Mouse (Mus musculus): ENCODE measurements around the gene Pecam1. TPM values are rescaled to one million over a fixed set of nuclear protein-coding genes. Genes with fewer than 3 reads are reported as not detected.

Pecam1 gene
- total RNA-seq, 1 experiment, result 83.9 TPM

GRCm38 (mm10) chr11:106666470-106667107 lies 83.8 kb downstream of the Pecam1 start:
- Histone ChIP-seq H3K4me1 (ENCODE audit: control insufficient read depth in 2 of 2, insufficient read depth in 2 of 2, low read length in 2 of 2, poor library complexity in 1 of 2) (peaks cover 31 to 41% of the 10 kb centered on the region in 2 experiments), H3K9ac (ENCODE audit: insufficient read depth, low read depth, low read length, poor library complexity, severe bottlenecking) (no peak overlapping the region), H3K36me3 (ENCODE audit: control insufficient read depth, insufficient read depth, low read length, poor library complexity, severe bottlenecking) (peaks cover 6% of the 10 kb centered on the region; the same call in 1 of the 2 replicates), H3K4me3 (ENCODE audit: insufficient read depth in 1 of 2, low read depth in 1 of 2, low read length in 2 of 2, poor library complexity in 1 of 2, severe bottlenecking in 1 of 2) (no peak overlapping the region), H3K9me3 (ENCODE audit: control insufficient read depth, insufficient read depth, low read depth, low read length) (no peaks in the 10 kb centered on the region), H3K27ac (ENCODE audit: insufficient read depth, low read depth, low read length, poor library complexity, severe bottlenecking) (no peak overlapping the region)
- no peak for DNase-seq (ENCODE audit: low read depth, low spot score)
- in situ Hi-C loops (cut with MboI; ENCODE audit: low sequenced_read_pairs in 2 of 2, unreplicated experiment in 2 of 2), result no loop called here
- TF ChIP-seq ZNF384 (IDR thresholded peaks at IDR 0.05; ENCODE audit: low read depth, low read length), result no peak
- TF ChIP-seq HCFC1 (IDR thresholded peaks at IDR 0.05; ENCODE audit: borderline replicate concordance, insufficient read depth, low read length), result no peak
- no peak for TF ChIP-seq ZC3H11A (IDR thresholded peaks at IDR 0.05; ENCODE audit: borderline replicate concordance, low read depth, low read length)
- no peak for TF ChIP-seq MAFK (IDR thresholded peaks at IDR 0.05; ENCODE audit: insufficient read depth, low read depth, low read length)
- TF ChIP-seq CHD2 (IDR thresholded peaks at IDR 0.05; ENCODE audit: low read depth, low read length), result no peak

- TF ChIP-seq ZNF384 (IDR thresholded peaks at IDR 0.05; ENCODE audit: low read depth, low read length) (no peak), MAFK (IDR thresholded peaks at IDR 0.05; ENCODE audit: insufficient read depth, low read depth, low read length) (no peak), CHD2 (IDR thresholded peaks at IDR 0.05; ENCODE audit: low read depth, low read length) (no peak), HCFC1 (IDR thresholded peaks at IDR 0.05; ENCODE audit: borderline replicate concordance, insufficient read depth, low read length) (no peak), ZC3H11A (IDR thresholded peaks at IDR 0.05; ENCODE audit: borderline replicate concordance, low read depth, low read length) (no peak)
- Histone ChIP-seq H3K9ac (ENCODE audit: insufficient read depth, low read depth, low read length, poor library complexity, severe bottlenecking) (no peak overlapping the region), H3K27ac (ENCODE audit: insufficient read depth, low read depth, low read length, poor library complexity, severe bottlenecking) (no peak overlapping the region), H3K4me1 (ENCODE audit: control insufficient read depth in 2 of 2, insufficient read depth in 2 of 2, low read length in 2 of 2, poor library complexity in 1 of 2) (peaks cover 29 to 37% of the 10 kb centered on the region in 2 experiments), H3K4me3 (ENCODE audit: insufficient read depth in 1 of 2, low read depth in 1 of 2, low read length in 2 of 2, poor library complexity in 1 of 2, severe bottlenecking in 1 of 2) (no peak overlapping the region), H3K9me3 (ENCODE audit: control insufficient read depth, insufficient read depth, low read depth, low read length) (no peaks in the 10 kb centered on the region), H3K36me3 (ENCODE audit: control insufficient read depth, insufficient read depth, low read length, poor library complexity, severe bottlenecking) (peaks cover 9% of the 10 kb centered on the region; the same call in 1 of the 2 replicates)
- DNase-seq (ENCODE audit: low read depth, low spot score), result no peak
- in situ Hi-C loops (cut with MboI; ENCODE audit: low sequenced_read_pairs in 2 of 2, unreplicated experiment in 2 of 2), result no loop called here
Observed at GRCm38 (mm10) chr11:106665841-106666240, 84.6 kb downstream of the Pecam1 start.

GRCm38 (mm10) chr11:106665328-106665727 lies 85.1 kb downstream of the Pecam1 start:
- Histone ChIP-seq H3K36me3 (ENCODE audit: control insufficient read depth, insufficient read depth, low read length, poor library complexity, severe bottlenecking) (peaks cover 9% of the 10 kb centered on the region; the same call in 1 of the 2 replicates), H3K9ac (ENCODE audit: insufficient read depth, low read depth, low read length, poor library complexity, severe bottlenecking) (no peak overlapping the region), H3K9me3 (ENCODE audit: control insufficient read depth, insufficient read depth, low read depth, low read length) (no peaks in the 10 kb centered on the region), H3K4me3 (ENCODE audit: insufficient read depth in 1 of 2, low read depth in 1 of 2, low read length in 2 of 2, poor library complexity in 1 of 2, severe bottlenecking in 1 of 2) (no peak overlapping the region), H3K4me1 (ENCODE audit: control insufficient read depth in 2 of 2, insufficient read depth in 2 of 2, low read length in 2 of 2, poor library complexity in 1 of 2) (peaks cover 27 to 37% of the 10 kb centered on the region in 2 experiments), H3K27ac (ENCODE audit: insufficient read depth, low read depth, low read length, poor library complexity, severe bottlenecking) (no peak overlapping the region)
- in situ Hi-C loops (cut with MboI; ENCODE audit: low sequenced_read_pairs in 2 of 2, unreplicated experiment in 2 of 2), result no loop called here
- TF ChIP-seq HCFC1 (IDR thresholded peaks at IDR 0.05; ENCODE audit: borderline replicate concordance, insufficient read depth, low read length) (no peak), ZNF384 (IDR thresholded peaks at IDR 0.05; ENCODE audit: low read depth, low read length) (no peak), CHD2 (IDR thresholded peaks at IDR 0.05; ENCODE audit: low read depth, low read length) (no peak), MAFK (IDR thresholded peaks at IDR 0.05; ENCODE audit: insufficient read depth, low read depth, low read length) (no peak), ZC3H11A (IDR thresholded peaks at IDR 0.05; ENCODE audit: borderline replicate concordance, low read depth, low read length) (no peak)
- DNase-seq (ENCODE audit: low read depth, low spot score), result no peak

GRCm38 (mm10) chr11:106664691-106665090 lies 85.7 kb downstream of the Pecam1 start:
- DNase-seq (ENCODE audit: low read depth, low spot score), result no peak
- TF ChIP-seq HCFC1 (IDR thresholded peaks at IDR 0.05; ENCODE audit: borderline replicate concordance, insufficient read depth, low read length), result no peak
- no peak for TF ChIP-seq MAFK (IDR thresholded peaks at IDR 0.05; ENCODE audit: insufficient read depth, low read depth, low read length)
- no peak for TF ChIP-seq ZNF384 (IDR thresholded peaks at IDR 0.05; ENCODE audit: low read depth, low read length)
- no peak for TF ChIP-seq ZC3H11A (IDR thresholded peaks at IDR 0.05; ENCODE audit: borderline replicate concordance, low read depth, low read length)
- TF ChIP-seq CHD2 (IDR thresholded peaks at IDR 0.05; ENCODE audit: low read depth, low read length), result no peak
- in situ Hi-C loops (cut with MboI; ENCODE audit: low sequenced_read_pairs in 2 of 2, unreplicated experiment in 2 of 2), result no loop called here
- peaks cover 9% of the 10 kb centered on the region; the same call in 1 of the 2 replicates for H3K36me3 ChIP-seq (ENCODE audit: control insufficient read depth, insufficient read depth, low read length, poor library complexity, severe bottlenecking)
- H3K9ac ChIP-seq (ENCODE audit: insufficient read depth, low read depth, low read length, poor library complexity, severe bottlenecking), result no peak overlapping the region
- peaks cover 24 to 34% of the 10 kb centered on the region in 2 experiments; a peak in 3 of 4 replicates for H3K4me1 ChIP-seq (ENCODE audit: control insufficient read depth in 2 of 2, insufficient read depth in 2 of 2, low read length in 2 of 2, poor library complexity in 1 of 2)
- no peaks in the 10 kb centered on the region for H3K9me3 ChIP-seq (ENCODE audit: control insufficient read depth, insufficient read depth, low read depth, low read length)
- H3K4me3 ChIP-seq (ENCODE audit: insufficient read depth in 1 of 2, low read depth in 1 of 2, low read length in 2 of 2, poor library complexity in 1 of 2, severe bottlenecking in 1 of 2), result no peak overlapping the region
- no peak overlapping the region for H3K27ac ChIP-seq (ENCODE audit: insufficient read depth, low read depth, low read length, poor library complexity, severe bottlenecking)
